Mouse (Mus musculus) midbrain, embryonic 13.5 days (tissue): Measurements from ENCODE around the gene 1700001P01Rik. TPM values are rescaled to one million over a fixed set of nuclear protein-coding genes. Genes with fewer than 3 reads are reported as not detected.

Source experiments
- ATAC-seq: fragments of 200-750 bp; cut with Nextera tagmentation; 2 replicates; pipeline ENCODE4 v1.8.0; 2017; ENCODE audit warnings: mild to moderate bottlenecking, moderate TSS enrichment, moderate library complexity
- H3K27ac ChIP-seq: fragments of 300-500 bp; sonication (generic); 2 replicates; pipeline ENCODE4 v1.5.1; 2015; ENCODE audit warnings: inconsistent platforms, mild to moderate bottlenecking, moderate library complexity
- H3K27me3 ChIP-seq: fragments of 300-500 bp; sonication (generic); 2 replicates; pipeline ENCODE4 v1.6.1; 2015; ENCODE audit warnings: mild to moderate bottlenecking, inconsistent platforms
- H3K36me3 ChIP-seq: fragments of 300-500 bp; sonication (generic); 2 replicates; pipeline ENCODE4 v1.6.1; 2015; ENCODE audit warnings: mild to moderate bottlenecking, inconsistent platforms
- H3K4me1 ChIP-seq: fragments of 300-500 bp; sonication (generic); replicated peaks from 2 replicates; pipeline ENCODE4 v1.6.1; 2015; ENCODE audit warnings: inconsistent platforms
- H3K4me2 ChIP-seq: fragments of 300-500 bp; sonication (generic); replicated peaks from 2 replicates; pipeline ENCODE4 v1.6.1; 2015; ENCODE audit warnings: moderate library complexity, mild to moderate bottlenecking, inconsistent platforms
- H3K4me3 ChIP-seq: fragments of 300-500 bp; sonication (generic); replicated peaks from 2 replicates; pipeline ENCODE4 v1.5.1; 2015; ENCODE audit warnings: mild to moderate bottlenecking, inconsistent platforms
- H3K9ac ChIP-seq: fragments of 300-500 bp; sonication (generic); replicated peaks from 2 replicates; pipeline ENCODE4 v1.6.1; 2015; ENCODE audit warnings: mild to moderate bottlenecking, inconsistent platforms
- H3K9me3 ChIP-seq: fragments of 300-500 bp; sonication (generic); 2 replicates; pipeline ENCODE4 v1.6.1; 2016; ENCODE audit warnings: mild to moderate bottlenecking, inconsistent platforms
- WGBS: fragments of 180-500 bp; shearing (Covaris S2); methylation state at CpG from one replicate; pipeline ENCODE4 v1.1.7; 2015; 5-methylcytosine and 5-hydroxymethylcytosine counted together
- polyA plus RNA-seq: library from polyadenylated mRNA; unstranded; fragments of >200 nt; fragmentation: Nextera tagmentation; extraction: Ambion mirVana; gene quantifications from 2 replicates; pipeline ENCODE4 v1.2.1, GENCODE M21; 2015

The 1700001P01Rik gene
- 0.81 and 1.1 TPM in 2 replicates for polyA plus RNA-seq

- Histone ChIP-seq H3K4me3 (no peak within 1 kb of the TSS), H3K4me2 (no peak within 1 kb of the TSS), H3K36me3 (peaks cover 60% of the 10 kb centered on the region), H3K9me3 (no peaks in the 10 kb centered on the region), H3K4me1 (peaks cover 16% of the 10 kb centered on the region), H3K9ac (no peak within 1 kb of the TSS), H3K27ac (no peak within 1 kb of the TSS), H3K27me3 (no peaks in the 10 kb centered on the region)
- no peak for ATAC-seq
- 43% methylated on average over 17 of the region's 17 CpGs for WGBS
These were observed at the start of gene 1700001P01Rik for GRCm38 (mm10) chr11:97775808-97776496. 1700001P01Rik (minus strand) TSS chr11:97775918.

GRCm38 (mm10) chr11:97825295-97825694 is 49.6 kb upstream of the 1700001P01Rik start:
- Histone ChIP-seq H3K4me2 (no peak overlapping the region), H3K4me3 (no peak overlapping the region), H3K36me3 (peaks cover 77% of the 10 kb centered on the region), H3K9me3 (no peaks in the 10 kb centered on the region), H3K27me3 (no peaks in the 10 kb centered on the region), H3K4me1 (0 out of 2 replicates have a peak, but pooled peaks cover 14% of the 10 kb centered on the region), H3K9ac (no peak overlapping the region), H3K27ac (no peak overlapping the region)
- no peak for ATAC-seq
- WGBS = 90% methylated on average over 10 of the region's 10 CpGs

DNA sequence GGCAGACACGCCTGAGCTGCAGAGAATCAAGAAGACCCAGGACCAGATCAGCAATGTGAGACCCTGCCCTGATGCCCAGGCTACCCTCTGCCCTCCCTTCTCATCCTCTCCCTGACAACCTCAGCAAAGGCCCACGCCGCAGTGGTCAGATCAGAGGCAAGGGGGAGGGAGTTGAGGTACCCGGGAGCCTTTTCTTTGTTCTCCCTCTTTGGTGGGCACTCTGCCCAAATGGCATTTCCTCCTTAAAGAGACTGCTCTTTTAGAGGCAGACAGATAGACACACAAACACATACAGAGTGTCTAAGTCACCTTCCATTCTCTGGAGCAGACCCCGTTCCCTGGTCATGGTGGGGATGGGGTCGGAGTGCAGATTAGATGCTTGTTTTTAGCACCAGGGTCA is 49.2 kb upstream of the 1700001P01Rik start:
- Histone ChIP-seq H3K27ac (no peak overlapping the region), H3K36me3 (peaks cover 77% of the 10 kb centered on the region)
- whole genome bisulfite sequencing = 85% methylated on average over 6 of the region's 6 CpGs

GRCm38 (mm10) chr11:97824168-97824567 is 48.5 kb upstream of the 1700001P01Rik start:
- WGBS = 94% methylated on average over 11 of the region's 11 CpGs
- no peak overlapping the region for H3K9ac ChIP-seq
- H3K36me3 ChIP-seq = peaks cover 76% of the 10 kb centered on the region
- no peak overlapping the region for H3K4me3 ChIP-seq
- no peak overlapping the region for H3K4me2 ChIP-seq
- H3K27ac ChIP-seq = no peak overlapping the region
- H3K9me3 ChIP-seq = no peaks in the 10 kb centered on the region
- ATAC-seq = no peak
- H3K4me1 ChIP-seq = peaks cover 17% of the 10 kb centered on the region
- no peaks in the 10 kb centered on the region for H3K27me3 ChIP-seq

More for the DNA sequence above, 49.2 kb upstream of the 1700001P01Rik start:
- H3K9me3 ChIP-seq = no peaks in the 10 kb centered on the region
- H3K4me2 ChIP-seq = no peak overlapping the region
- no peak overlapping the region for H3K4me3 ChIP-seq
- H3K4me1 ChIP-seq = peaks cover 14% of the 10 kb centered on the region; the same call in 1 of the 2 replicates
- H3K9ac ChIP-seq = no peak overlapping the region
- no peak for ATAC-seq
- no peaks in the 10 kb centered on the region for H3K27me3 ChIP-seq

- Histone ChIP-seq H3K27ac (no peak overlapping the region; the same call in 1 of the 2 replicates), H3K4me2 (no peak overlapping the region), H3K4me3 (no peak overlapping the region), H3K27me3 (no peaks in the 10 kb centered on the region), H3K9ac (0 out of 2 replicates have a peak overlapping the region, but pooled peaks have one; percentile 7), H3K4me1 (peaks cover 29% of the 10 kb centered on the region), H3K36me3 (peaks cover 72% of the 10 kb centered on the region), H3K9me3 (no peaks in the 10 kb centered on the region)
- WGBS = 76% methylated on average over 20 of the region's 20 CpGs
- ATAC-seq = no peak
These were observed 47.3 kb upstream of the 1700001P01Rik start for GRCm38 (mm10) chr11:97822840-97823603.

- H3K4me3 ChIP-seq = no peak overlapping the region
- WGBS = 86% methylated on average over 8 of the region's 8 CpGs
- ATAC-seq = no peak
- no peak overlapping the region for H3K27ac ChIP-seq
- no peak overlapping the region for H3K9ac ChIP-seq
- H3K4me2 ChIP-seq = no peak overlapping the region
- no peaks in the 10 kb centered on the region for H3K9me3 ChIP-seq
- peaks cover 43% of the 10 kb centered on the region for H3K4me1 ChIP-seq
- H3K36me3 ChIP-seq = peaks cover 63% of the 10 kb centered on the region
- H3K27me3 ChIP-seq = no peaks in the 10 kb centered on the region
These were observed 45.8 kb upstream of the 1700001P01Rik start for GRCm38 (mm10) chr11:97821401-97822064.

DNA sequence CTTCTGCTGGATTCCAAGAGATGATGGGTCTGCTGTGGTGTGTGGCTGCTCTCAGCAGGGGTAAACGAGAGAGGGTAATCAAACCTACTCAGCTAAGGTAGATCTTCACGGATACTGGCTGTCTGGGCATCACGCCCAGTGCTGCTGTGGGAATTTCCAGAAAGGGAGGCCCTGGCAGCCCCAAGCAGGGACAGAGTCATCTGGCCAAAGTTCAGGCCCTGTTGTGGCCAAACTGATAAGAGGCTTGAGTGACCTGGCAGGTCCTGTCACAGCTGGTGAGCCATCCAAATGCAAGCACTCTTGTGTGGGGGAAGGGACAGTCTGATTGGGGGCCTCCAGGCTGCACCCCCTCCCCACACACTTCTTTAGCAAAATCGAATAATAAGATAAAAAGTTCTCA is 45.1 kb upstream of the 1700001P01Rik start:
- no peak overlapping the region for H3K27ac ChIP-seq
- H3K36me3 ChIP-seq = peaks cover 63% of the 10 kb centered on the region
- peaks cover 50% of the 10 kb centered on the region for H3K4me1 ChIP-seq
- 62% methylated on average over 4 of the region's 4 CpGs for WGBS
- no peak overlapping the region for H3K4me3 ChIP-seq
- no peaks in the 10 kb centered on the region for H3K9me3 ChIP-seq
- H3K27me3 ChIP-seq = no peaks in the 10 kb centered on the region
- no peak for ATAC-seq
- no peak overlapping the region for H3K4me2 ChIP-seq
- H3K9ac ChIP-seq = no peak overlapping the region

DNA sequence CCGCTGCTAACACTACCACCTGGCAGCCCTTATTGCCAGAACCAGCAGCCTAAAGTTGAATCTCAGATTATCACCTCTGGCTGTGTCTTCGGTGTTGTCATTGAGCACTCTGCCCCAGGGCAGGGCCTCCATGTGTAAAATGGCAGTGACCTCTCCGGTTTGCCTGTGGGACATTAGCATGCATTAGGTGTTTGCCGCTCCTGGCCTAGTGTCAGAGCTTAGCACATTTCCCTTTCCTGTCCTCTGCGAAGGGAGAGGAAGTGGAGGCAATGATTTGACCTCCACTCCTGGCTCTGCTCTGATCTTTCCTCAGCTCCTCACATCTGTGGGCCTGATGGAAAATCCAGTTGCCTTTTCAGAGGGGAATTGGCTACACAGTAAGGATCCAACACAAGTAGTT is 44.2 kb upstream of the 1700001P01Rik start:
- peaks cover 63% of the 10 kb centered on the region for H3K36me3 ChIP-seq
- H3K27me3 ChIP-seq = no peaks in the 10 kb centered on the region
- no peak overlapping the region for H3K27ac ChIP-seq
- WGBS = 80% methylated on average over 5 of the region's 5 CpGs
- no peak for ATAC-seq
- peaks cover 58% of the 10 kb centered on the region for H3K4me1 ChIP-seq
- H3K9me3 ChIP-seq = no peaks in the 10 kb centered on the region
- no peak overlapping the region for H3K4me3 ChIP-seq
- H3K9ac ChIP-seq = no peak overlapping the region
- H3K4me2 ChIP-seq = no peak overlapping the region

DNA sequence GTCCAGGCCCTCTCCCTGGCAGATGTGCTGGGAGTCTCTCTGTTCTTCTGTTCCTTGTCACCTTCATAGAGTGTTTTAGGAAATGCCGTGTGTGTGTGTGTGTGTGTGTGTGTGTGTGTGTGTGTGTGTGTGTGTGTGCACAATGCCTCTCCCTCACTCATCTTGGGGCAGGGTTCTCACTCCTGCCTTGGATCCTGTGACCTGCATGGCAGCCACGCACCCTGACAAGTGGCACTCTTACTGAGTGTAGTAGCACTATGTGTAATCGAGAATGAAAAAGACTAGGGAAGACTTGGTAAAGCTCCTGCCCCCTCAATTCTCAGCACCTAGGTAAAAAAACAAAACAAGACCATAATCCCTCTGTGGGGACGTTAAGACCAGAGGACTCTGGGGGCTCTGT is 43.4 kb upstream of the 1700001P01Rik start:
- no peaks in the 10 kb centered on the region for H3K9me3 ChIP-seq
- H3K9ac ChIP-seq = peak overlapping the region; percentile 53
- H3K4me2 ChIP-seq = no peak overlapping the region
- ATAC-seq = no peak
- 32% methylated on average over 4 of the region's 4 CpGs for WGBS
- H3K36me3 ChIP-seq = peaks cover 62% of the 10 kb centered on the region
- H3K4me3 ChIP-seq = no peak overlapping the region
- H3K27me3 ChIP-seq = no peaks in the 10 kb centered on the region
- peak overlapping the region; percentile 82 for H3K27ac ChIP-seq
- peaks cover 62% of the 10 kb centered on the region for H3K4me1 ChIP-seq

DNA sequence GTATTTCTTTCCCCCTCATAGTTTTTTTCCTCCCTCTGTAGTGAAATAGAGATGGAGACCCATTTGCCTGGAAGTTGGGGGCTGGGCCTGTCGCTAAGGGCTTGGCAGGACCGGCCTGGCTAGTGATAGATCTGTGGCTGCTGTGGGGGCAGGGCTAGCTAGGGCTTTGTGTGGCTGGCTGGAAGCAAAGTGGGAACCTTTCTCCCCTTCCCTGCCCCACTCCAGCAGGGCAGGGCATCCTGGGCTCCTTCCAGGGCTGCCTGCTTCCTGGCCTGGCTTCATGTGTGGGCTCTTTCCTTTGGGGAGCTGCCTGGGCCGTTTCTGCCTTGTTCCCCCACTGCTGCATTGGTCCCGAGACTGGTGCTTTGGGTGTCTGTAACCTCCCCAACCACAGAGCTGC is 42.9 kb upstream of the 1700001P01Rik start:
- 6% methylated on average over 4 of the region's 4 CpGs for WGBS
- Histone ChIP-seq H3K9me3 (no peaks in the 10 kb centered on the region), H3K27me3 (no peaks in the 10 kb centered on the region), H3K4me3 (no peak overlapping the region), H3K4me2 (no peak overlapping the region), H3K9ac (peak overlapping the region; percentile 53), H3K36me3 (peaks cover 62% of the 10 kb centered on the region), H3K4me1 (peaks cover 67% of the 10 kb centered on the region), H3K27ac (peak overlapping the region; percentile 82)
- ATAC-seq = peak; percentile 77

DNA sequence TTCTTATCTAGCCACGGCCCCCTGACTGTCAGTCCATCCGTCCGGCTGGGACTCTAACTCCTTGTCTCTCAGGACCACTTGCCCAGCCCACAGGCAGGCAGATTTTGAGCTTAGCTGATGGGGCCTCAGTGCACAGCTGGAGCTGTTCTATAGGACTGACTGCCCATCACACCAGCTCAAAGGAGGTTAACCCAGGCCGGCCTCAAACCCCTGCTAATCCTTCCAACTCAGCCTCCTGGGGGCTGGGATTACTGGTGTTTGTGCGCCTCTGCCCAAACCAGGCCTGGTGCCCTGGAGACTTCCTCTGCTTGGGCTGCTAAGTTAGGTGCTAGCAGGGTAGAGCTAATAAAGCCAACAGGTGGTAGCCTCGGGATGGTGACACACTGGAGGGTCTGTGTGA is 42.3 kb upstream of the 1700001P01Rik start:
- peaks cover 70% of the 10 kb centered on the region for H3K4me1 ChIP-seq
- H3K4me2 ChIP-seq = no peak overlapping the region
- H3K27ac ChIP-seq = peak overlapping the region; percentile 82
- peak overlapping the region; percentile 53; the same call in 1 of the 2 replicates for H3K9ac ChIP-seq
- no peaks in the 10 kb centered on the region for H3K9me3 ChIP-seq
- peaks cover 58% of the 10 kb centered on the region for H3K36me3 ChIP-seq
- no peak overlapping the region for H3K4me3 ChIP-seq
- WGBS = 18% methylated on average over 6 of the region's 6 CpGs
- peak; percentile 7; the same call in 1 of the 2 replicates for ATAC-seq
- H3K27me3 ChIP-seq = no peaks in the 10 kb centered on the region

- Histone ChIP-seq H3K4me2 (no peak overlapping the region), H3K4me1 (peaks cover 74% of the 10 kb centered on the region), H3K9ac (no peak overlapping the region), H3K9me3 (no peaks in the 10 kb centered on the region), H3K36me3 (peaks cover 52% of the 10 kb centered on the region), H3K4me3 (no peak overlapping the region), H3K27ac (no peak overlapping the region; the same call in 1 of the 2 replicates), H3K27me3 (no peaks in the 10 kb centered on the region)
- ATAC-seq = no peak
- 38% methylated on average over 5 of the region's 5 CpGs for WGBS
These were observed 41.7 kb upstream of the 1700001P01Rik start for GRCm38 (mm10) chr11:97817379-97817778.
